Mouse (Mus musculus) liver, adult 2 months (tissue): Measurements from ENCODE around the gene Dapk1.

Source experiments
- CTCF ChIP-seq: fragments of 200-500 bp; IDR thresholded peaks from 2 replicates; pipeline ENCODE4 v1.5.1; 2011; ENCODE audit warnings: low read depth, low read length, control low read depth
- POLR2A ChIP-seq: fragments of 200-500 bp; IDR thresholded peaks from 2 replicates; pipeline ENCODE4 v1.6.1; 2011; ENCODE audit warnings: low read length, control low read depth; ENCODE audit not compliant: insufficient read depth; ENCODE audit errors: extremely low read depth

GRCm38 (mm10) chr13:60608411-60609046 lies 6.8 kb downstream of the Dapk1 start:
- TF ChIP-seq CTCF (no peak), POLR2A (no peak)
